Mouse (Mus musculus) bone marrow, adult 2 months (tissue): Measurements from ENCODE around the gene Hdx.

Source experiments
- CTCF ChIP-seq: fragments of 200-500 bp; IDR thresholded peaks from 2 replicates; pipeline ENCODE4 v1.5.1; 2011; ENCODE audit warnings: low read length, control low read depth; ENCODE audit not compliant: control insufficient read depth, insufficient read depth
- POLR2A ChIP-seq: fragments of 200-500 bp; IDR thresholded peaks from 2 replicates; pipeline ENCODE4 v1.6.1; 2011; ENCODE audit warnings: low read depth, mild to moderate bottlenecking, control low read depth, low read length, borderline replicate concordance; ENCODE audit not compliant: control insufficient read depth

DNA sequence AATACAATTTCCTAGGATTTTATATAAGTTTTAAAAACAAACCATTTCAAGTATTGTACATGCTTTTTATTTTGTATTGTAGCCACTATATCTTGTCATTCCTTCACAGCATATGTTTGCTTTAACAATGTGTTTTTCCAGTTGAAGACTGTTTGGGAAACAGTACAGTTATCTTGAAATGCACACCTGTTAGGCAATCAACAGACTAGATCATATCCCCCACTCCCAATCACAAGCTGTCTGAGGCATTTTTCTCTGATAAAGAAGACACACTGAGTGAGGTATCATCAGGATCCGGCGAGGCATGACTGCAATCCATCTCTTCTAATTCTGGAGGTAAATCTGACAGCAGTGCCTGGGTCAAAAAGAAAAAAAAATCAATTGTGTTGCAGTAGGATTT, 119.8 kb downstream of the Hdx start:
- TF ChIP-seq CTCF (no peak), POLR2A (no peak)
